Mouse (Mus musculus) cerebellum, adult 11 months (tissue): ENCODE data around the gene Tekt1.

Experiments used
- DNase-seq: peaks from one replicate; pipeline ENCODE4 v3.0.0; 2022

The Tekt1 gene

DNA sequence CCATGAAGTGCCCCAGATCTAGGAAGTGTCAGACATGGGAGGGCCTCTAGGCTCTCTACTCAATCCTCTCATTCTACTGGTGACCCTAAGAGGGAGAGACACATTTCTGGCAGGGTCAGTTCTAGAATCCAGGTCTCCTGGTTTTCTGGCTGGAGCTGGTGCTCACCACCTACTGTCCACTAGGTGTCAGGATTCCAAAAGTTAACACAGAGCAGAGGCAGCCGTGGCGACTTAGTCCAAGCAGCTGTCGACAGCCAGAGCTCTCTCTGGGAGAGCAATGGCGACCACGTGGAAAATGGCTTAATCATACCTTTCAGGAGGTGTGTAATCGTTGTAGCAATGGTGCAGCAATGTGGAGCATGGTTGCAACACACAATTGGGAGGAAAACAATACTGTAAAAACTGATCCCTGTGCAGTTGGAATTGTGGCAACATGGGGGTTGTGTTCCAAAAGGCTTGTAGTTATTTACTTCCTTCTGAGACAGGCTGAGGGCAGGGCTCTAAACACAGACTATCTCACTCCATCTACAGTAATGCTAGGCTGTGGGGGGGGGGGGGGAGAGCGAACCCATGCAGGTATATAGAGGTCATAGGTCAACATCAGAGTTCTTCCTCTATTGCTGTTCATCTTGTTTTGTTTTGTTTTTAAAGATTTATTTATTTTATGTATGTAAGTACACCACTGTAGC, 19.5 kb downstream of the Tekt1 start:
- peak; percentile 52 for DNase-seq

DNA sequence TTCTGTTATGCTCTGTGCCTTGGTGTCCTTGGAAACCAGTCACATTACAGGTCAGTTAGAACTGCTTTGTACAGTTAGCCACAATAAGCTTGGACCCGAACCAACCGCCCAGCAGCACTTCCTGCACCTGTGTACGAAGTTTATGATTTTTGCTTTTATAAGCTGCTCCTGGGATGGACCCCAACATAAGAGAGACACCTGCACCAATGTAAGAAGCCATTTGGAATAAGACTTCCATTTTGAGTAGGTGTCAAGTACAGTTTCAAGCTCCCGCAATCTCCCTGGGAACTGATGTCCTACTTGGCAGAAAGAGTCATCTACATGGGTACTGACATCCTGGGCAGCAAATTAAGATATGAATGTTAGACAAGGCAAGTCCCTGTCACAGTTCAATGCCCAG, 22.5 kb downstream of the Tekt1 start:
- DNase-seq: no peak

DNA sequence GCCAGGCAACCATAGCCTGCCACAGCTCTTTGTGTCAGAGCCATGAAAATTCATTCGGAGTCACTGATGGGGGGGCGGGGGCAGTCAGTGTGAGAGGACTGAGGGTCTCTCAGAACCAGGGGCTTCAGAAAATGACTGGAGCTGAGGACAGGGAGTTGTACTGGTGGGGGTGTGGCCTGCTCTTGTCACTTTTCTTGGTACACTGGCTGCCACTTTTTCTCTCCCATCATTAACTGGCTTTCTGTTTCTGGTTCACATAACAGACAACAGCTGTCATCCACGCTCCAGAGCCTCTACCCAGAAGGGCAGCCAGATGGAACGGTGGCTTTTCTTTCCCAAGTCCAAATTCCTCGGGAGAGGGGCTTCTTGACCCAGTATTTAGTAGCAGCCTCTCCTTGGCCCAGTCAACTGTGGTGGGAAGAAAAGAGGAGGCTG, 23.8 kb downstream of the Tekt1 start:
- DNase-seq: no peak

DNA sequence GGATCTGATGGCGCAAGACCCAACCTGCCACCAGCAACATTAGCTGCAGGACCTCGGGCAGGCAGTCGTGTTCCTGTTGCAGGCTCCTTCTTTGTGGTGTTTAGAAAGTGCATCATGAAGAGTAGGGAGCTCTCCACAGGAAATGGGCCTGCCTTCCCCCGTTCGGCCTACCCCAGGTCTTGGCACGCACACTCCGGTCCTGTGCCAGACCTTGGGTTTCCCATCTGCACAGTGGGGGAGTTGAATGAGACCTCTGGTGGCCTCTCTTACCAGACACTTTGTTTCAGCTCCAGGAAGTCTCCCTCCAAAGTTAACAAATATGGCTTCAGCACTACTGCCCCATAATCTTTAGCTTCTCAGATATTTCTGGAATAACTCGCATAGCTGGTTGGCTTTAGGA, 25.5 kb downstream of the Tekt1 start:
- no peak for DNase-seq

DNA sequence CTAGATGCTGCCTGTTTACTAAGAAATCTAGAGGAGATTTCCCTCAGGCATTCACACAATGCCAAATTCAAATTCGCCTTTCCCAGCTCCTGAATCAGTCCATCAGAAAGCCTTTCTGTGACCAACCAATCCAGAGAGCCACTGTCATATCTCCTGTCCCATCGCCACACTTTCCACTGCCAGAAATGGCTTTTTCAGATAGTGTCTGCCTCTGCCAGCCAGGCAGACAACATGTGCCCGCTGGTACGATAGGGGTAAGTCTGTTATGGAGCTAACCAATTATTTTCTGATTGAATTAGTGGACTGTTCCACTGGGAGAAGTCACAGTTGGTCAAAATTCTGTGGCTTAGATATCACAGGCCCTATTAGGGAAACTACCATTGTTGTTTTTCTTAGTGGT, 27.6 kb downstream of the Tekt1 start:
- DNase-seq: no peak

DNA sequence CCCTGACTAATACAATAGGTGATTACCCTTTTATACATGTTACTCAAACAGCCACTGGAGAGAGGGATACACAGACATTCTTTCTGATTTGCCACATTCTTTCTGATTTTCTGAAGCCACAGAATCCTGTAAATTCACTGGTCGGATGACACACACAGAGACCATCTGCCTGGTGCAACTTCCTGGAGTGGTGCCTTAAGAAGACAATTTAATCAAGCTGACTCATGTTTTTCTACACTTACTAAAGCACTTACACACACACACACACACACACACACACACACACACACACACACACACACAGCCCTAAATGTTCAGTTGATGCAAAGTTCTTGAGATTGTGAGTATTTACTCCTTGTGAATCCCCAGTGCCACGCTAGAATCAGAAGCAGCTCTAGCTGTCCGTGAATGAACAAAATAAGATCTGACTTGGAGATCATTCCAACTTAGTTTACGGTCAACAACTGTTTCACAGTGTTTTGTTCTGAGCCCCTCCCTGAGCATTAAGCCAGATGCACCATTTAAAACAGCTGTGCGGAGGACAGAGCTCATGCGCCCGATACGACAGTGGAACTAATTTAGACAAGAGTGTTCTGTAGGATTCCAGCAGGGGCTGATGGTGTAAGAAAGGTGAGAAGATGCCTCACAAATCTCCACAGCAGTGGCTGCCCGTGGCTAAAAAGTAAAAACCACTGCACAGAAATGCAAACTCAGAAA, 29.1 kb downstream of the Tekt1 start:
- DNase-seq: no peak

DNA sequence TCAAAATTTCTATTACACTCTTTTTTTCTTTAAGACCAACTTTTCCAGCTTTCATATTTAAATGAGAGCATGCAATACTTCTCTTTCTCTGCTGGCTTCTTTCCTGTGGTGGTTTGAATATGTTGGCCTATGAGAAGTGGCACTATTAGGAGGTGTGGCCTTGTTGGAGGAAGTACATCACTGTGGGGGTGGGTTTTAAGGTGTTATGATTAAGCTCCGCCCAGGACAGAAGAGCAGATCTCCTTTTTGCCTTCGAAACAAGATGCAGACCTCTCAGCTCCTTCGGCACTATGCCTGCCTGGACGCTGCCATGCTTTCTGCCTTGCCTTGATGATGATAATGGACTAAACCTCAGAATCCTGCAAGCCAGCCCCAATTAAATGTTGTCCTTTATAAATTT, 36.5 kb downstream of the Tekt1 start:
- no peak for DNase-seq

DNA sequence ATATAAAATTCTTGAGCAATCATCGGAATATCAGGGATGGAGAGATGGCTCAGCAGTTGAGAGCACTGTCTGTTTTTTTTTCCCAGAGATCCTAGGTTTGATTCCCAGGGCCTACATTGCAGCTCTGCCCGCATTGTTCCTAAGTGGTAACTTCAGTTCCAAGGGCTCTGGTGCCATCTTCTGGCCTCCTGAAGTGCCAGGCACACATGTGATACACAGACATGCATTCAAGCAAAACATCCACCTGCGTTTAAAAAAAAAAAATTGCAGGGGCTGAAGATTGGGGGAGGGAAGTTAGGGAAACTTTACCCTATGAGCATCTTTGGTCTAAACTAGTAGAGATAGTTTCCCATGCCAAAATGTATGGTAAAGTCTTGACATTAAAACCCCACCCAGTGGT, 37.8 kb downstream of the Tekt1 start:
- no peak for DNase-seq

DNA sequence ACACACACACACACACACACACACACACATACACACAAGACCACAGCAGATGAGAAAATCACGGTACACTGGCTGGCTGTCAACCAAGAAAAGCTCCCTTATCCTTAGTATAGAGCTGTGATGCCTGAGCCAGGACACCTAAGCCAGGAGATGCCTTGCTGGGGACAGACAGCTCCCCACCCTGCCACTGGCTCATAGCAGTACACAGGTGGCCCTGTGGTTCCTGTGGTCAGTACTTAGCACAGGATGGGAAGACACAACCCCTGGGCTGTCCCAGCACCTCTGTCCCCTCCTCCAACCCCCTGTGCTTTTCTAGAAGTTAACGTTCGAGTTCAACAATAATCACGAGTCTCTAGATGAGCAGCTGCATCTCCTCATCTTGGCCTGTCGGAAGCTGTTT, 44.2 kb downstream of the Tekt1 start:
- DNase-seq: no peak

DNA sequence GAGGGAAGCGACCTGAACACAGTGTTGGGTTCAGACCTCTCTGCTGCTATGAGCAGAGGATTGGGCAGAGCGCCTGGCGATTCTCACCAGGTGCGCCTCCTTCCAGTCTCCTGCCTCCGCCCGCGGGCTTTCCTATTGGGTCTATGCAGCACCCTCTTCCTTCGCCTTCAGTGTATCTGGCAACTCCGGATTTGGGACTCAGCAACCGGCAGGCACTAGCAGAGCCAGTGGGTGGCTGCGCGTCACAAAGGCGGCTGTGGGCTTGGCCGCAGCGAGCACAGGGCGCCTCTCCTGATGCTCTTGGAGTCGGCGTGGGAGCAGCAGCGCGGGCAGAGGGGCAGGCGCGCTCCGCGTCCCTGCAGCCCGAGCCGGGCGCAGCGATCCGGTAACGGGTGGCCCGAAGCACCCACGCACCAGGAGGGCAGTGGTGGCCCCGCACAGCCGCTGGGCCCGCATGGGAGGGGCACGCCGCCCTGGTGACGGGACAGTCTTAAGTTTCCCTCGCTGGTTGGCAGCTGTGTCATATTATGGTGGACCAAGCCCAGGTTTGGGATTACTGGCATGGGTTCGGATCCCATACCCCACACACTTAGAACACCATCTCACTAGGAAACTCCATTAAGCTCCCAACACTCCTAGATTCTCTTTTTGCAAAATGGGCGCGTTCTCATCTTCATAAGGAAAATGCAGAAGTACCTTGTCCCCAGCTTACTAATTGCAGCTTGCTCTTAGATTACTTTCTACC, 47.9 kb downstream of the Tekt1 start, which contains the start of gene Fbxo39:
TSS of gene Fbxo39 (plus strand) at position 294 of the 745 bp plus-strand sequence.
- no peak for DNase-seq

DNA sequence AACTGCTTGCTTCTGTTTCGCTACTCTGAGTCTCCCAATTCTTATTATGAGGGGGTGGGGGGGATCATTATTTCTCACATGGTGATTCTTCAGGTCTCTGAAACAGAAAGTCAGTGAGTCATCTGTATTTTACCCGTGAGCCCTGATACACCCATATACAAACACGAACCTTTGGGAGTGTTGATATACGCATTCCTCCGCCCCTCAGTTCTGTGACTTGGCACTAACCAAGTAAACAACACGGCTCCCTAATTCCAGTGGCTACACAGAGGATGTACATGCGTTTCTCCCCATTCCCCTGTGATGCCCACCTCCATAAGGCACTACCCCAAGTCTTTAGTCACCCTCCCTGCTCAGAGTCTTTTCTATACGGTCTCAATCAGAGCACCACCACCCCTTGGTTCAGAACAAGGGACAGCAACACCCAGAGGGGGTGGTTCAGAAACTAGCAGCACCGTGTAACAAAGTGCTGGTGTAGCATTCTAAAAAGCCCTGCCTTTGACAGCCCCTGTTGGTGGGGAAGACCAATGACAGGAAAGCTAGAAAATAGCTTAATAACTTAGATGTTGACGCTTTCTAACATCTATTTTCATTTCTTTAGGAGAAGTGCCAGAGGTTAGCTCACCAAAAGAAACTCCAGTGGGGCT, 50.8 kb downstream of the Tekt1 start:
- no peak for DNase-seq

DNA sequence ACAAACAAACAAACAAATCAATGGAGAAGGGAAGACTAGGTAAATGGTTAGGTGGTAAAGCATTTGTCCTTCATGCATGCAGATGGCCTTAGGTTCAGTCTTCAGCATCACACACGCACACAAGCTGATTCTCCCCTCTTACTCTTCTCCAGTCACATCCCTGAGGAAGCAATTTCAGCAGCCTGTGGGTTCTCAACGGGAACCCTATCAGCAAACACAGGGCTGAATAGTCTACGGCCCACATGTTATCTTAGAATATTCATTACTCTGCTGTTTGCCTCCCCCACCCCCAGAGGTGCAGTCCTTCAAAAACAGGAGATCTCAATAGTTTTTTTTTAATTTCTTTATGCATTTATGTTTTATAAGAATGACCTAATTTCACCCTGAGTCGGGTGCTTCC, 51.8 kb downstream of the Tekt1 start:
- DNase-seq: no peak

DNA sequence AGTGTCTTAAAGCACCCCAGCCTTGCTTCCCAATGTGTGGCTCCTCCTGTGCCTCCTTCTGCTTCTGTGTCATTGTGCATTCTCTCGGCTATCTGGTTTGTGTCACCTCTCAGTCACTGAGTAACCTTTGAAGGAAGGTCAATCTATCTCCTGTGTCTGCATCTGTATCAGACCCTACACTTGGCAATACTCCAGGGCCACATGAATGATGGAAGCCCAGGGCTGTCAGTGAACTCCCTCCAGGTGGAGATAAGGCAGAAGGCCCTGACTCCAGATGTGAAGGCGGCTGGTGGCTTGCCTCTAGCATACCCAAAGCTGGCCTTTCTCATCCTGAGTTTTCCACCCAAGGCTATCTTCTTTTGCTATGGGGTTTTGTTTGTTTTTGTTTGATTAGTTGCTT, 53.3 kb downstream of the Tekt1 start:
- DNase-seq: no peak

DNA sequence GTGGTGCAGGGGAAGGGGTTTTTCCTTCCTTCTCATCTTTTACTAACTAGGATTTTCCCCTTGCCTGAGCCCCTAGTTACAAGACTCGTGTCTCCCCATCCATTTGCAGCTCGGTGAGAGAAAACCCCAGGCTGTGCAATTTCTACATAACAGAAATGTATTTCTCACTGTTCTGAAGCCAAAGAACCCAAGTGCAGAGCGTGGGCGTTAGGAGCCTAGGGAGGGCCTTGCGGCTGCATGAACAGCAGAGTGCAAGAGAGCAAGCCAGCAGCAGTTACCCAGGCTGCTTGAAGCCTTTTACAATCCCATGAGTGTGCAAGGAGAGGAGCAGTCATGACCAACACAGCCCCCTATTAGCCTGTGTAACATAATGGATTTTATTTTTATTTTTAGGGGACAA, 54.8 kb downstream of the Tekt1 start:
- DNase-seq: no peak

DNA sequence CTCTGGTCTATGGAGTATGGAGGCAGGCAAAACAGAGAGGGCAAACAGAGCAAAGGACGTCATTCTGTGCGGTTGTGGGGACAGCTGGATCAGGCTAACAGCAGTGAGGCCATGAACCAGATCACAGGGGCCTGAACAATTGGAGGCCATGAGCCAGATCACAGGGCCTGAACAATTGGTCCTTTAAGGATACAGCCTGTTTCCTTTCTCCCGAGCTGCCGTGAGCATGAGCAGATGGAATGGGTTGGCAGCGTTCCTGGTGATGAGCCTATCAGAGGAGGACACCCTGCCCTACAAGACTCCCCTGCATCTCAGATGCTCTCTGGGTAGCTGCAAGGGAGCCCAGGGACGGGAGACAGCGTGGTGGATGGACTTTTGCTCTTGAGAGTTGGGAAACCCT, 60.0 kb downstream of the Tekt1 start:
- peak; percentile 62 for DNase-seq

DNA sequence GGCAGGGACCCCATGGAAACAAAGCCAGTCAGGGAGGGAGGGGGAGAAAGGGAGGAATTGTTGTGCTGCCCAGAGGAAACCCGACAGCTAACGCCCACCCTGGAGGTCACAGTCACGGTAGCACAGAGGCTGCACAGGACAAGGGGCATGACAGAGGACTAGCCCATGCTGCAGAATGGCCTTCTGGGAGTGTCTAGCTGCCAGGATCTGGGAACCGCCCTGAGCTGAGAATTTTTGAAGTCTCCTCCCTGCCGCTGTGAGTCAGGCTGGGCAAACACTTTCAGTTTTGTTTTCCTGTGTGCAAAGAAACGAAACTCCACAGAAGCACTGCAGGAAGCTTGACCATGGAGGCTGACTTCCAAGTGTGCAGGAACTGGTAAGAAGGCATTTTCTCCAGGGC, 60.9 kb downstream of the Tekt1 start, which contains the start of gene Xaf1:
TSS of gene Xaf1 (plus strand) at position 296 of the 400 bp plus-strand sequence.
- DNase-seq: no peak
